Mouse (Mus musculus): Measurements from ENCODE around the gene Cacng5.

The Cacng5 gene

GRCm38 (mm10) chr11:107887342-107887741 lies 27.5 kb downstream of the Cacng5 start:
- in situ Hi-C loops (cut with MboI, MseI), result no loop called here

GRCm38 (mm10) chr11:107876840-107877239 lies 38.0 kb downstream of the Cacng5 start:
- in situ Hi-C loops (cut with MboI, MseI), result loop anchor here (5.0 kb wide), 1 partner anchor 540 kb away; no protein-coding TSS in a partner anchor

- in situ Hi-C loops (cut with MboI, MseI), result loop anchor here (5.0 kb wide), 1 partner anchor 541 kb away; no protein-coding TSS in a partner anchor
Observed at GRCm38 (mm10) chr11:107875861-107876494, 38.9 kb downstream of the Cacng5 start.

GRCm38 (mm10) chr11:107872743-107873142 lies 42.1 kb downstream of the Cacng5 start:
- in situ Hi-C loops (cut with MboI, MseI), result no loop called here

- in situ Hi-C loops (cut with MboI, MseI), result no loop called here
Observed at GRCm38 (mm10) chr11:107867509-107867908, 47.3 kb downstream of the Cacng5 start.

- in situ Hi-C loops (cut with MboI, MseI), result no loop called here
Observed at GRCm38 (mm10) chr11:107865128-107865527, 49.7 kb downstream of the Cacng5 start.

GRCm38 (mm10) chr11:107864024-107864423 lies 50.8 kb downstream of the Cacng5 start:
- in situ Hi-C loops (cut with MboI, MseI), result loop anchor here (5.0 kb wide), 1 partner anchor 128 kb away; no protein-coding TSS in a partner anchor

- in situ Hi-C loops (cut with MboI, MseI), result loop anchor here (5.0 kb wide), 1 partner anchor 131 kb away; no protein-coding TSS in a partner anchor
Observed at GRCm38 (mm10) chr11:107861738-107862137, 53.1 kb downstream of the Cacng5 start.

GRCm38 (mm10) chr11:107859871-107860270 lies 55.0 kb downstream of the Cacng5 start:
- in situ Hi-C loops (cut with MboI, MseI), result loop anchor here (5.0 to 10.0 kb wide), 2 partner anchors 132 to 345 kb away; no protein-coding TSS in a partner anchor

GRCm38 (mm10) chr11:107859288-107859687 lies 55.6 kb downstream of the Cacng5 start:
- in situ Hi-C loops (cut with MboI, MseI), result loop anchor here (10.0 kb wide), 1 partner anchor 344 kb away; no protein-coding TSS in a partner anchor

- in situ Hi-C loops (cut with MboI, MseI), result loop anchor here (10.0 kb wide), 1 partner anchor 338 kb away; no protein-coding TSS in a partner anchor
Observed at GRCm38 (mm10) chr11:107853088-107853487, 61.8 kb downstream of the Cacng5 start.

- in situ Hi-C loops (cut with MboI, MseI), result loop anchor here (10.0 kb wide), 1 partner anchor 335 kb away; no protein-coding TSS in a partner anchor
Observed at GRCm38 (mm10) chr11:107849621-107850020, 65.2 kb downstream of the Cacng5 start.

- in situ Hi-C loops (cut with MboI, MseI), result no loop called here
Observed at GRCm38 (mm10) chr11:107844175-107844574, 70.7 kb downstream of the Cacng5 start.

GRCm38 (mm10) chr11:107833351-107834040 lies 81.4 kb downstream of the Cacng5 start:
- in situ Hi-C loops (cut with MboI, MseI), result no loop called here

Measured in T-helper 2 cell (primary cell).